Mouse (Mus musculus): ENCODE measurements at regions not wholly inside any gene's neighbourhood (a gene's known extent, or its start where the extent isn't known, plus 50 kb on each side); places are given as distances from the start of the nearest gene placed in this dataset.
A peak's percentile ranks its signal among the peaks of the same experiment; 100 is the strongest.

DNA sequence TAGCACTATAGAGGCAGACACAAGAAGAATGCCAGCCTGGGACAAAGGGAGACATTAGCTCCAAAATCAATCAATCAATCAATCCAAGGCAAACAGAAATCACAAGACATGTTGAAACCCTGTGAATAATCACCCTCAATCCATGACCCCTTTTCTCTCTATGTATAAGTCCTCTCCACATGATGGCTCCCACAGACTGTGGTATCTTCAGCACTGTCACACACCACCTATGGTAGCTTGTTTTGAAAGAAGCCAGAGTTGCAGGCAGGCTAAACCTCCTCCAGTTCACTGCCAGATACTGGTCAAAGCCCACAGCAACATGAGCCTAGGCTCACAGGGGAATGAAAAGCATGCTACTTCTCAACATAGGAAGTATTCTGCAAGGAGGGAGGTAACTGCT lies 2475.7 kb upstream of the 5930422O12Rik start:
- DNase-seq = no peak

DNA sequence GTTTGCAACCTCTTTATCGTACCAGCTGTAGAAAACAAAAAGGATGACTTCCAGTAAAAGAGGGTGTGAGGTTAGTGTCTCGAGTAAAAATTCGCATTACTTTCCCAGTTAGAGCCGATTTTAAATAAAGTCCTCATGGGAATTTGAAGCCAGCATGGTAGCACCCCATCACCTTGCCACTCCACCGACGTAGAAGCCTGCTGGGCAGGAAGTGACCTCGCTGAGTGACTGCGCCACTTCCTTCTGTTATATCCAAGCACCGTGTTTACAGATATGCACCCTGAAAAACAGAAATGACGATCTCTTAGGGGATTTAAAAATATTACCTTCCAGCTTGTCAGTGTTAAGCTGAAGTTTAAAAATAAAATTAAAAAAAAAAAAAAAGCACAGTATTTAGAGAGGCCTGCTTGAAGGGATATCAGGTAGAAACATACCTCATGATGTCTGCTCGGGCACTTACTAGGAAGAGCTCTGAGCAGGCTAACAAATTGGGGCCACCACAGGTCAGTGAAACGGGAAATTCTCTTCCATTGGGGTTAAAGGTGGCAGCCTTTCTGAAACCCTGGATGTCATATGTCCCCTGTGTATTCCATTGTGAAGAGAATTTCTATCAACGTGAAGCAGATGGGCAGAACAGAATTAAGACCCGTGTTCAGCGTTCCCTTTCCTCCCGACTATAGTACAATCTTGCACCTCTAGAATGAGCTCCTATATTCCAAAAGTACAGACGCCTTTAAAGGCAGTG lies 2468.9 kb upstream of the 5930422O12Rik start:
- no peak for DNase-seq

DNA sequence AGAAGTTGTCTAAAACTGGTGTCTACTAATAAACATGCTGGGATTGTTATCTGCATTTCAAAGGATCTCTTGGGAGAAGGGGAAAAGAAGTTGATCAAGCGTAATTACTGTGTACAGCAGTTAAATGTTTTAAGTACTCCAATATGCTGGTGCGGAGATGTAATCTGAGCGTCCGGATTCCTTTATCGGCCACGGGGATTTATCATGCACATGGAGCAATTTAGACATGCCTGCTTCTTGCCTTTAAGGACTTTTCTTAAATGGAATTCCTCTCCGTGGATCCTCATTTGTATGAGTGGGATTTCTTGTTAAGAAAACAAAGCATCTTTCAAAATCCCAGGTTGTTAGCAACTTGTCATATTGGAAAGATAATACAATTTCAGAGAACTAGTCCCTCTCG lies 2468.0 kb upstream of the 5930422O12Rik start:
- no peak for DNase-seq

DNA sequence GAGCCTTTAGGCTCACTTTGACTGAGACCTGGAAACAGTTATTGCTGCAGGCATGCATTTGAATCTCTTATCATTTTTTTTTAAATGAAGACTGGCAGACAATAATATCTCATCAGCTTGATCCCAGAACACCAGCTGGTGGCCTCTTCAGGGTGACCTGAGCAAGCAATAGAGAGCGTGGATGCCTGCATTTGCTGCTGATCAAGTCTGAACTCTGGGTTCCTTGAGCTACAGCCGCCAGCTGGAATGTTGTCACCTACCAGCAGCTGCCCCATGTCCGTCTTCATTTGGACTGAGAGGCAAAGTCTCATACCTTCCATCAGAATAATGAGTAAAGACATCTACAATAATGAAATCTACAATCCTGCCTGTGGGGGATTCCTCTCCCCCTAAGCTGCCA lies 2466.3 kb upstream of the 5930422O12Rik start:
- no peak for DNase-seq

DNA sequence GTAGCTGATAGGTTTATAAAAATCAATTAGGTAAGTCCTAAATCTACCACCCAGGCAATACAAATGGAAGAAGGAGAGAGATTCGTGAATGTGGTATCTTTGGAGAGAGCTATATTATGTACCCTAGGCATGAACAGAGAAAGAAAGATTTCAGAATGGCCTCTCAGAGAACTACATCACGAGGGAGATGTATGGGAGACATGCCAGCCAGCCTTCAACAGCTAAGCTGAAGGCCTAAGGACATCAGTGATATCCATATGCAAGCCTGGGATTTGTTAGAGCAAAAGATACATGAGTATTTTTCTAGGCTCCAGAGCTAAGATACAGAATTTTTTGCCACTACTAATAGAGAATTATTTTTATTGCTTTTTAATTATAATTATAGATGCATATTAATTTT lies 2445.7 kb upstream of the 5930422O12Rik start:
- DNase-seq = no peak

DNA sequence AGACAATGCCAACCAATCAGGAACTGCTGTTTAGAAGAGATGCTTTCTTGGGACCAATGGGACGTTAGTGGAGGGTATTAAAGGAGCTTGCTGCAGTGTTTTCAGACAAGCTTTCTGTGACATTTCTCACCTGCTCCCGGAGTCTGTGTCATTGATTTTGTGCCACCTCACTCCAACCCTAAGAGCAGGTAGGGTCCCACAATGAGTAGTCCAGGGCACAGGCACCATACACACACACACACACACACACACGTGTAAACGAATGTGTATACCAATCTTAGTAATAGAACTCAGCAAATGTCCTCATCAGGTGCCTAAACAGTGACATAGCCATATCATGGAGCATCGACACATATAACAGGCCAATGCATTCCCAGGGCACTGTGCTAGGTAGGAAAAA lies 2440.5 kb upstream of the 5930422O12Rik start:
- DNase-seq = no peak

DNA sequence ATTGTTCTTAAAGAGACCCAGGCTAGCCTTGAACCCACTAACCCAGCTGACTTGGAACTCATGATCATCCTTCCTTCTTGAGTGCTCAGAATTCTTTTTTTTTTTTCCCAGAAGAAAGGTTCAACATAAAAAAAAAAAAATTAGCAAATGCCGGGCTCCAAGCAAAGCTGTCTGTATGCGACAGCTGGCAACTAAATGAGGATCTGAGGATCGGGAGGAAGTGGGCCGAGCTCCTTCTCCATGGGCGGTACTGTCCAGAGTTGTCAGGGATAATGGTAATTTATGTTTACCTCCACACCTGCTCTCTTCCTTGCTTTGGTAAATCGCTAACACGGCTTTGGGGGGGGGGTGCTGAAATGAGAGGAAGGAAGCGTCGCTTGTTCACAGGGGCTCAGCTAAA lies 2429.9 kb upstream of the 5930422O12Rik start:
- no peak for DNase-seq

DNA sequence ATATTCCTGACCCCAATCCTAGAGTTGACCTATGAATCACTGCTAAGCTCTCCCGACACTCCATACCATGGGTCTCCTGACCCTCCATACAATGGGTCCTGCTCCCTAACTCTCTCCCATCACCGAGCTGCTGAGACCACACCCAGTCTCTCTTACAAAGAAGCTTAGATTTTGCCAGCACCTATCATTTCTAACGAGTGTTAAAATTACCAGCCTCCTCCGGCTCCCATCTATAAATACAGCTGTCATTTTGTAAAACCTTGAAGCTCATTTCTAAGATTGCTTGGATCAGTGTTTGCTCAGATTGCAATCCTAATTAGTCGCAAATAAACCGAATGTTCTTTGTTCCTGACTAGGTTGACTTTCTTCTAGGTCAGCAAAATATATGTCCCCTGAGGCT lies 2428.4 kb upstream of the 5930422O12Rik start:
- no peak for DNase-seq

DNA sequence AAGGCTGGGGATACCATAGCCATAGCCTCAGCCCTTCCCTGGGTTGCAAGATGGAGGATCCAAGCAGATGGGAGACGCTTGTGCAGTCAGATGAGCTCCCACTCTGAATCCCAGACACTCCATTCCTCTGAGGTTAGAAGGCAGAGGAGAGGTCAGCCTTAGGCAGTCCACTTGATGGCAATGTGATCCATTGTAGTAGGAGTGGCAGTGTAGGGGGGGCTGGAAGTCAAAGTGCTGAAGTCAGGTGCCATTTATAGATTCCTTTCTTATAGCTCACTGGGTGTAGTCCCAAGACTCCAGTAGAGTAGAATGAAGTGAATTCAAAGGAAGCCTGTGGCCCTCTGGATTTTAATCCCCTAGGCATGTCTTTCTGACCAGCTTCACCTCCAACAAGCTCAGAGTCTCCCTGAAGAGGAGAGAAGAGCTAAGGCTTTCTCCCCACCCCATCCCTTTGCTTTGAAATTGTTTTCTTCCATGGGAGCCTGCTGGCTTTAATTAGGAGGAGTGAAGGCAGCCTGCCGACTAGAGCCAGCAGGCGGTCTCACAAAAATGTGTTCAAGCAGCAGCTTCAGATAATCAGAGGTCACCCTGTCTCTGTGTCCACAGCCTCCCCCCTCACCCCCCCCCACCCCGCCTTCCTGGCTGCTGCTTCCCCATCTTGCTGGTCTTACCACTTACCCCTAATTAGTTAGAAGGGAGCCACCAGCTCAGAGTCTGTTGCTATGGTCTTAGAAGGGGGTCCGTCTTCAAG lies 2426.4 kb upstream of the 5930422O12Rik start:
- no peak for DNase-seq

DNA sequence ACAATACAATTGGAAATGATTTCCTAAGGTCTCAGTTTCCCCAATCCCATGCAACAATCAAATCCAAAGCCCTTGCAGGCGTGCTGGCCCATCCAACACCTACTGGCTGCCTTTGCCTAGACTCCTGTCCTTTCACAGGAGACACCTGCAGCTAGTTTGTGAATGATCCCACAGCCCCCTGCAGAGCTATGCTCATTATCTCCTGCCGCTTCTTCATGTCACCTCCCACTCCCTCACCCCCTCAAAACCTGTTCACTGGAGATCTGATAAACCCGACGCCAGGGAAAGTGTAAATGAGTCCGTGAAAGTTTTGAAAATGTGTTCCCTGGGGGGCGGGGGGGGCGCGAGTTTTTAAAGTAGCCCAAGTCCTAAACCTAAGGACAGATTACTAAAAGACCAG lies 2420.2 kb upstream of the 5930422O12Rik start:
- DNase-seq = no peak

DNA sequence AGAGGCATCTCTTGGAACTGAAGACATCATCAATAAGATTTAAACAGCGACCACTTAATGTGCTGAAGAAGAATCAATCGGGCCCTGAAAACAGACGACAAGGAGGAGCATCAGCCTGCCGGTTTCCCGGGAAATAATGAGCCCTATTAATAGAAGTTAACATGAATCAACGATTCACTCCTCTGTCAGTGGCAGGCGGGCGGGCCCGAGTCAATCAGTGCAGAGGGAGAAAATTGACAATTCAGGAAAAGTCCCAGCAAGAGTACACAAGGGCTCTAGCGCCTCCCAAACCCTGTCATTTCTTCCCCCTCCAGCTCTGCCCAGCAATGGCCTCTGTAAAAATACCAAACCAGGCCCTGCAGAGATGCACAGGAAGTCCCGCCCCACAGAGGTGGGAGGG lies 2416.4 kb upstream of the 5930422O12Rik start:
- DNase-seq = no peak

DNA sequence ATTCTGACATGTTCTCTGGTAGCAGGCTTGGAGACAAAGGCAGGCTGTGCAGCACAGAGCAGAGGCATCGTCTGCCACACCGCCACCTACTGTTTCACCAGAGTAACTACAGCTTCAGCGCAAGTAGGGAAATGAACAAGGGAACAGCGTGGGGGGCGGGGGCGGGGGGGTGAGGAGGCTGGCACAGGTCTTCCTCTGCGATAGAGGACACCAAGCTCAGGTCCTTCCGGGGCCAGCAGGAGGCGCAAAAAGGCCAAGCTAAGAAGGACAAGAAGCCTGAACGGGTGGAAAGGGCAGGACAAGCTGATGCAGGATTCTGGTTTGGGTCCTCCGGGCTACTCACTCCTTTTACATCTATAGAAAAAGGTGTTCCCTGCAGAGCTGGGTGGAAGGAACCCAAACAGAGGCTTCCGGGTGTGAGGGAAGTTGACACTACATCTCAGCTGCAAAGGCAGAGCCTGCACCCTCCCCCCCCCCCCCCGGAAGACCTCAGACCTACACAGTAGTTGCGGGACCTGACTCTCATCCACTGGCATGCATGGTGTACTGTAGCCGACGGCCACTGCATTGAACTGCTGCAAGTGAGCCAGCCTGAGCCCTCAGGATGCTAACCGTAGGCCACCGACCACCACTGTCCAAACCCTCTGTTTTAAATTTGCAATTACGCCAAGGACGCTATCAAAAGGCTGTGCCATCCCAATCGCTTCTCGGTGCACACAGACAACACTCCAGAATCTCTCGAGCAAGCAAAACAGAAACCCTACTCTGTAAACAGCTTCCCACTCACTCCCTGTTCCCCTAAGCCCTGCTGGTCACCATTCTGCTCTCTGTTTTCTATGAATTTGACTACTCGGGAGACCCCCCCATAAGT lies 2396.6 kb upstream of the 5930422O12Rik start:
- peak; percentile 46 for DNase-seq

DNA sequence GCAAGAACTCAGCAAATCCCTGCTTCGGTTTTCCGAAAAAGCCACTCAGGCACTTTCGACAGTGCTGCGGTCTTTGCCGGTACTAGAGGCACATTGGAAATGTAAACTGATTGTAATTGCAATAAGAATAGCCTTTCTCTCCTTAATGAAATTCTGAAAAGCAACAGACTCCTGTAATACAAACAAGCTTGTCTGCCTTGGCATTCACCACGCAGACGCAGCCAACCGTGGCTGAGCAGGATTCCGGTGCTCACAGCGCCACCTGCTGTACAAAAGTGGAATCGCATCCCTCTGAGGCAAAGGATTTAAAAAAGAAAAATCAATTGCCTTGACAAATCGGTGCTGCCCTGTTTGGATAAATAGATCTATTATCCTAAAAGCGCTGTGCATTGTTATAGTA lies 2395.2 kb upstream of the 5930422O12Rik start:
- peak; percentile 68 for DNase-seq

DNA sequence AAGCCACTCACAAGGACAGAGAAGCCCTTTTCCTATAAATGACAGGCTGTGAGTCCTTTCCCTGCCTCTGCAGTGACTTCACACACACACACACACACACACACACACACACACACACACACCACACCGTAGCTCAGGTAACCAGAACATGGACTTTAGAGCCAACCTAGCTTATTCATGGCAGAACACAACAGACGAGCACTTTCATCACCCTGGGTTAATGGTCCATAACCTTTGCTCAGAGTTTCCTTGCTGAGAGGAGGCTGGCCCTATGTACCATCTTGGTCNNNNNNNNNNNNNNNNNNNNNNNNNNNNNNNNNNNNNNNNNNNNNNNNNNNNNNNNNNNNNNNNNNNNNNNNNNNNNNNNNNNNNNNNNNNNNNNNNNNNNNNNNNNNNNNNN lies 2391.6 kb upstream of the 5930422O12Rik start:
- DNase-seq = no peak
